Mouse (Mus musculus): ENCODE data around the gene Brpf3. TPM values are rescaled to one million over a fixed set of nuclear protein-coding genes. Genes with fewer than 3 reads are reported as not detected.

The Brpf3 gene
- polyA plus RNA-seq, 1 experiment: 134 TPM

GRCm38 (mm10) chr17:28800281-28800670 is 614 bp upstream of the Brpf3 start:
- Histone ChIP-seq H3K36me3 (ENCODE audit: control insufficient read depth, insufficient read depth, low read length) (no peaks in the 10 kb centered on the region), H3K4me3 (ENCODE audit: control insufficient read depth, low read depth, low read length) (peak overlapping the region; percentile 96), H3K27me3 (ENCODE audit: control insufficient read depth, insufficient read depth, low read length) (no peaks in the 10 kb centered on the region), H3K4me1 (ENCODE audit: control insufficient read depth, insufficient read depth, low read length) (peaks cover 13% of the 10 kb centered on the region), H3K27ac (ENCODE audit: control insufficient read depth, insufficient read depth, low read depth, low read length) (peak overlapping the region; percentile 80)
- TF ChIP-seq CTCF (IDR thresholded peaks at IDR 0.05; ENCODE audit: control insufficient read depth, insufficient read depth, insufficient replicate concordance, low read depth, low read length): no peak
- TF ChIP-seq POLR2A (IDR thresholded peaks at IDR 0.05; ENCODE audit: control insufficient read depth, low read depth, low read length): peak; percentile 41

GRCm38 (mm10) chr17:28801474-28802005 is 650 bp downstream of the Brpf3 start:
- Histone ChIP-seq H3K27me3 (ENCODE audit: control insufficient read depth, insufficient read depth, low read length) (no peaks in the 10 kb centered on the region), H3K4me1 (ENCODE audit: control insufficient read depth, insufficient read depth, low read length) (peaks cover 13% of the 10 kb centered on the region), H3K27ac (ENCODE audit: control insufficient read depth, insufficient read depth, low read depth, low read length) (peak overlapping the region; percentile 96), H3K36me3 (ENCODE audit: control insufficient read depth, insufficient read depth, low read length) (no peaks in the 10 kb centered on the region; the same call in 1 of the 2 replicates), H3K4me3 (ENCODE audit: control insufficient read depth, low read depth, low read length) (peak overlapping the region; percentile 96)
- TF ChIP-seq CTCF (IDR thresholded peaks at IDR 0.05; ENCODE audit: control insufficient read depth, insufficient read depth, insufficient replicate concordance, low read depth, low read length) (0 out of 2 replicates have a peak, but pooled peaks have one; percentile 5), POLR2A (IDR thresholded peaks at IDR 0.05; ENCODE audit: control insufficient read depth, low read depth, low read length) (peak; percentile 92)

- Histone ChIP-seq H3K27ac (ENCODE audit: control insufficient read depth, insufficient read depth, low read depth, low read length) (peak overlapping the region; percentile 96), H3K4me1 (ENCODE audit: control insufficient read depth, insufficient read depth, low read length) (peaks cover 13% of the 10 kb centered on the region), H3K4me3 (ENCODE audit: control insufficient read depth, low read depth, low read length) (peak overlapping the region; percentile 96), H3K27me3 (ENCODE audit: control insufficient read depth, insufficient read depth, low read length) (no peaks in the 10 kb centered on the region), H3K36me3 (ENCODE audit: control insufficient read depth, insufficient read depth, low read length) (no peaks in the 10 kb centered on the region; the same call in 1 of the 2 replicates)
- TF ChIP-seq CTCF (IDR thresholded peaks at IDR 0.05; ENCODE audit: control insufficient read depth, insufficient read depth, insufficient replicate concordance, low read depth, low read length) (no peak), POLR2A (IDR thresholded peaks at IDR 0.05; ENCODE audit: control insufficient read depth, low read depth, low read length) (no peak)
Observed at GRCm38 (mm10) chr17:28802006-28802481, 1.2 kb downstream of the Brpf3 start.

- Histone ChIP-seq H3K36me3 (ENCODE audit: control insufficient read depth, insufficient read depth, low read length) (no peaks in the 10 kb centered on the region; the same call in 1 of the 2 replicates), H3K27me3 (ENCODE audit: control insufficient read depth, insufficient read depth, low read length) (no peaks in the 10 kb centered on the region), H3K27ac (ENCODE audit: control insufficient read depth, insufficient read depth, low read depth, low read length) (no peak overlapping the region), H3K4me1 (ENCODE audit: control insufficient read depth, insufficient read depth, low read length) (peaks cover 13% of the 10 kb centered on the region), H3K4me3 (ENCODE audit: control insufficient read depth, low read depth, low read length) (no peak overlapping the region)
- TF ChIP-seq CTCF (IDR thresholded peaks at IDR 0.05; ENCODE audit: control insufficient read depth, insufficient read depth, insufficient replicate concordance, low read depth, low read length) (no peak), POLR2A (IDR thresholded peaks at IDR 0.05; ENCODE audit: control insufficient read depth, low read depth, low read length) (no peak)
Observed at GRCm38 (mm10) chr17:28803316-28803715, 2.4 kb downstream of the Brpf3 start.

- H3K27me3 ChIP-seq (ENCODE audit: control insufficient read depth, insufficient read depth, low read length): no peaks in the 10 kb centered on the region
- H3K36me3 ChIP-seq (ENCODE audit: control insufficient read depth, insufficient read depth, low read length): no peaks in the 10 kb centered on the region; the same call in 1 of the 2 replicates
- H3K4me1 ChIP-seq (ENCODE audit: control insufficient read depth, insufficient read depth, low read length): peaks cover 19% of the 10 kb centered on the region
- H3K4me3 ChIP-seq (ENCODE audit: control insufficient read depth, low read depth, low read length): no peak overlapping the region
- H3K27ac ChIP-seq (ENCODE audit: control insufficient read depth, insufficient read depth, low read depth, low read length): no peak overlapping the region
- TF ChIP-seq POLR2A (IDR thresholded peaks at IDR 0.05; ENCODE audit: control insufficient read depth, low read depth, low read length): no peak
Observed at GRCm38 (mm10) chr17:28804973-28805372, 4.1 kb downstream of the Brpf3 start.

GRCm38 (mm10) chr17:28806770-28807169 is 5.9 kb downstream of the Brpf3 start:
- Histone ChIP-seq H3K27ac (ENCODE audit: control insufficient read depth, insufficient read depth, low read depth, low read length) (no peak overlapping the region), H3K27me3 (ENCODE audit: control insufficient read depth, insufficient read depth, low read length) (no peaks in the 10 kb centered on the region), H3K4me3 (ENCODE audit: control insufficient read depth, low read depth, low read length) (no peak overlapping the region), H3K4me1 (ENCODE audit: control insufficient read depth, insufficient read depth, low read length) (peaks cover 16% of the 10 kb centered on the region), H3K36me3 (ENCODE audit: control insufficient read depth, insufficient read depth, low read length) (no peaks in the 10 kb centered on the region; the same call in 1 of the 2 replicates)
- TF ChIP-seq POLR2A (IDR thresholded peaks at IDR 0.05; ENCODE audit: control insufficient read depth, low read depth, low read length) (no peak), CTCF (IDR thresholded peaks at IDR 0.05; ENCODE audit: control insufficient read depth, insufficient read depth, insufficient replicate concordance, low read depth, low read length) (no peak)

GRCm38 (mm10) chr17:28808714-28809113 is 7.8 kb downstream of the Brpf3 start:
- H3K27me3 ChIP-seq (ENCODE audit: control insufficient read depth, insufficient read depth, low read length): no peaks in the 10 kb centered on the region
- no peak overlapping the region for H3K4me3 ChIP-seq (ENCODE audit: control insufficient read depth, low read depth, low read length)
- H3K4me1 ChIP-seq (ENCODE audit: control insufficient read depth, insufficient read depth, low read length): peaks cover 8% of the 10 kb centered on the region
- no peak for TF ChIP-seq POLR2A (IDR thresholded peaks at IDR 0.05; ENCODE audit: control insufficient read depth, low read depth, low read length)
- no peak for TF ChIP-seq CTCF (IDR thresholded peaks at IDR 0.05; ENCODE audit: control insufficient read depth, insufficient read depth, insufficient replicate concordance, low read depth, low read length)
- H3K36me3 ChIP-seq (ENCODE audit: control insufficient read depth, insufficient read depth, low read length): no peaks in the 10 kb centered on the region; the same call in none of the 2 replicates
- no peak overlapping the region for H3K27ac ChIP-seq (ENCODE audit: control insufficient read depth, insufficient read depth, low read depth, low read length)
